Mouse (Mus musculus) intestine, embryonic 15.5 days (tissue): ENCODE measurements around the gene Igfbp5. TPM values are rescaled to one million over a fixed set of nuclear protein-coding genes. Genes with fewer than 3 reads are reported as not detected.
A peak's percentile ranks its signal among the peaks of the same experiment; 100 is the strongest.

ENCODE experiments used
- ATAC-seq: fragments of 200-750 bp; cut with Nextera tagmentation; 2 replicates; pipeline ENCODE4 v1.8.0; 2017; ENCODE audit warnings: moderate TSS enrichment, moderate library complexity
- H3K27ac ChIP-seq: fragments of 300-500 bp; sonication (generic); 2 replicates; pipeline ENCODE4 v1.5.1; 2015; ENCODE audit warnings: mild to moderate bottlenecking, inconsistent platforms
- H3K27me3 ChIP-seq: fragments of 300-500 bp; sonication (generic); replicated peaks from 2 replicates; pipeline ENCODE4 v1.6.1; 2015; ENCODE audit warnings: inconsistent platforms
- H3K36me3 ChIP-seq: fragments of 300-500 bp; sonication (generic); 2 replicates; pipeline ENCODE4 v1.6.1; 2015; ENCODE audit warnings: inconsistent platforms
- H3K4me1 ChIP-seq: fragments of 300-500 bp; sonication (generic); replicated peaks from 2 replicates; pipeline ENCODE4 v1.6.1; 2015; ENCODE audit warnings: inconsistent platforms
- H3K4me2 ChIP-seq: fragments of 300-500 bp; sonication (generic); replicated peaks from 2 replicates; pipeline ENCODE4 v1.6.1; 2015; ENCODE audit warnings: mild to moderate bottlenecking, inconsistent platforms
- H3K4me3 ChIP-seq: fragments of 300-500 bp; sonication (generic); replicated peaks from 2 replicates; pipeline ENCODE4 v1.5.1; 2015; ENCODE audit warnings: inconsistent platforms
- H3K9ac ChIP-seq: fragments of 300-500 bp; sonication (generic); 2 replicates; pipeline ENCODE4 v1.6.1; 2015; ENCODE audit warnings: inconsistent platforms
- H3K9me3 ChIP-seq: fragments of 300-500 bp; sonication (generic); 2 replicates; pipeline ENCODE4 v1.6.1; 2016; ENCODE audit warnings: inconsistent platforms
- WGBS: fragments of 180-500 bp; shearing (Covaris S2); methylation state at CpG from one replicate; pipeline ENCODE4 v1.1.7; 2015; 5-methylcytosine and 5-hydroxymethylcytosine counted together
- polyA plus RNA-seq: library from polyadenylated mRNA; unstranded; fragments of >200 nt; fragmentation: Nextera tagmentation; extraction: Ambion mirVana; gene quantifications from 2 replicates; pipeline ENCODE4 v1.2.1, GENCODE M21; 2015

The Igfbp5 gene
- polyA plus RNA-seq, 1 experiment from 2014 or later = 50.7 TPM

GRCm38 (mm10) chr1:72830485-72830884 lies 44.2 kb downstream of the Igfbp5 start:
- no peak overlapping the region for H3K4me3 ChIP-seq
- no peak overlapping the region for H3K9ac ChIP-seq
- H3K4me1 ChIP-seq = peaks cover 20% of the 10 kb centered on the region; the same call in 1 of the 2 replicates
- WGBS = 97% methylated on average over 2 of the region's 2 CpGs
- no peaks in the 10 kb centered on the region for H3K36me3 ChIP-seq
- H3K27me3 ChIP-seq = no peaks in the 10 kb centered on the region
- no peak for ATAC-seq
- H3K27ac ChIP-seq = no peak overlapping the region
- no peak overlapping the region for H3K4me2 ChIP-seq
- no peaks in the 10 kb centered on the region for H3K9me3 ChIP-seq

GRCm38 (mm10) chr1:72828843-72829242 lies 45.8 kb downstream of the Igfbp5 start:
- no peak for ATAC-seq
- H3K36me3 ChIP-seq = no peaks in the 10 kb centered on the region
- no peaks in the 10 kb centered on the region for H3K9me3 ChIP-seq
- 91% methylated on average over 5 of the region's 5 CpGs for WGBS
- H3K27ac ChIP-seq = no peak overlapping the region
- no peak overlapping the region for H3K4me2 ChIP-seq
- no peak overlapping the region for H3K4me3 ChIP-seq
- H3K4me1 ChIP-seq = peaks cover 33% of the 10 kb centered on the region; the same call in 1 of the 2 replicates
- peaks cover 7% of the 10 kb centered on the region; the same call in 1 of the 2 replicates for H3K27me3 ChIP-seq
- no peak overlapping the region for H3K9ac ChIP-seq

DNA sequence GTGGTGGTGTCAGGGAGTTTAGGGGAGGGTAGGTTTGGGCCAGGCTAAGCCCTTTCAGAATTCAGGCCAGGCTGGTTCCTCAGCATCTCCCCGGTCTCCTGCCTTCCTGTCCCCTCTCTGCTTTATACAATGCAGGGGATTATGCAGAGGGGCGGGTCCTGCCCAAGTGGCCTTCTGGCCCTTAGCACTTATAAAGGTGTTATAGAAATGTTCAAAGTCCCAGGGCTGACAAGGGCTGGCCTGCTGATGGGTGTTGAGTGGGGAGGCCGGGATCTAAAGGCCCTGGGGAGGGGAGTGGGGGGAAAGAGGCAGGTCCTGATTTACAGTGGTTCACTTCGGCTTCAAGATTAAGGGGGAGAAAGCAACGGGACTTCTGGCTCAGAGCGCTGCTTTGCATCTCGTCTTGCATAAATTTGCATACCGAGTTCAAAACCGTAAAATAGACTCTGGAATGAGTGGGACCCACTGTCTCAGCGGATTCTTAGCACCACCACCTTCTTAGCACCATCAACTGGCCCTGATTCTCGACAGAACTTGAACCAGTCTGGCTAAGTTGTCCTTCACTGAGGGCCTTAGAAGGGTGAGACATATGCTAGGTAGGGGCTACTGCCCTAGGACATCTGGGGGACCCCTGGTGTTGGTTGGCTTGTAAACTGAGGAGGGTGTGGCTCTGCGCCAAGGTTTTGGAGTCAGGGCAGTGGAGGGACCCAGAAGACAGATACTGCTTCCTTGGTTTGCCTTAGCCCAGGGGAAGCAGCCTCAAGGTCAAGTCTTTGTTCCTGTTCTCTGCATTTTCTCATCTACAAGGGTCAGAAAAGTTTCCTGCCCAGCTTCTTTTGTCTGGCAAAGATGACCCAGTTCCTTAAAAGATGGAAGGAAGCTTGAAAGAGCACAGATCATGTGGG lies 47.0 kb downstream of the Igfbp5 start:
- no peaks in the 10 kb centered on the region for H3K36me3 ChIP-seq
- peaks cover 7% of the 10 kb centered on the region; the same call in 1 of the 2 replicates for H3K27me3 ChIP-seq
- no peak; the same call in 1 of the 2 replicates for ATAC-seq
- no peak overlapping the region for H3K4me3 ChIP-seq
- peaks cover 34% of the 10 kb centered on the region; the same call in 1 of the 2 replicates for H3K4me1 ChIP-seq
- no peaks in the 10 kb centered on the region for H3K9me3 ChIP-seq
- peak overlapping the region; percentile 100 for H3K4me2 ChIP-seq
- WGBS = 40% methylated on average over 12 of the region's 12 CpGs
- no peak overlapping the region for H3K9ac ChIP-seq
- no peak overlapping the region for H3K27ac ChIP-seq

DNA sequence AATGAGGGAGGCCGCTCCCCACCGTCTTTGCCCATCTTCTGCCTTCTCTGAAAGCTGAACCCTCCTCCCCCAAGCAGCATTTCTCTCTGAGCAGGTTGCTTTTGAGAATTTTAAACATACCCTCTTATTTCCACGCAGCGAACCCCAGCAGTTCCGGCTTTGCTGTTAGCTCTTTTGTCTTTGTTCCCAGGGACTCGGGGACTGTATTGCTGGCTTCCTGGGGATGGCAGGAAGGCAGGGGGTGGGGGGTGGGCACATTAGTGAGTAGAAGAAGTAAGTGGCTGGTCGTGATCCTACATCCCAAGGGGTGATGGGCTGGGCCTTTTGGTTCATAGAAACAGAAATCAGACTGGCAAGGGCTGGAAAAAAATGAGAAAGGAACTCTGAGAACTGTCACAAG lies 47.8 kb downstream of the Igfbp5 start:
- Histone ChIP-seq H3K36me3 (no peaks in the 10 kb centered on the region), H3K9me3 (no peaks in the 10 kb centered on the region), H3K27ac (no peak overlapping the region), H3K4me3 (peak overlapping the region; percentile 69), H3K4me2 (peak overlapping the region; percentile 100), H3K9ac (no peak overlapping the region), H3K4me1 (peaks cover 31% of the 10 kb centered on the region; the same call in 1 of the 2 replicates), H3K27me3 (peaks cover 7% of the 10 kb centered on the region; the same call in 1 of the 2 replicates)
- ATAC-seq = no peak
- WGBS = 29% methylated on average over 7 of the region's 7 CpGs

- H3K9ac ChIP-seq = peak overlapping the region; percentile 20
- ATAC-seq = no peak
- no peaks in the 10 kb centered on the region for H3K9me3 ChIP-seq
- H3K4me3 ChIP-seq = peak overlapping the region; percentile 69
- H3K27ac ChIP-seq = no peak overlapping the region
- H3K4me2 ChIP-seq = peak overlapping the region; percentile 100
- peaks cover 31% of the 10 kb centered on the region; the same call in 1 of the 2 replicates for H3K4me1 ChIP-seq
- 26% methylated on average over 6 of the region's 6 CpGs for WGBS
- peaks cover 7% of the 10 kb centered on the region; the same call in 1 of the 2 replicates for H3K27me3 ChIP-seq
- H3K36me3 ChIP-seq = no peaks in the 10 kb centered on the region
Measured at GRCm38 (mm10) chr1:72826446-72826845, 48.2 kb downstream of the Igfbp5 start.

DNA sequence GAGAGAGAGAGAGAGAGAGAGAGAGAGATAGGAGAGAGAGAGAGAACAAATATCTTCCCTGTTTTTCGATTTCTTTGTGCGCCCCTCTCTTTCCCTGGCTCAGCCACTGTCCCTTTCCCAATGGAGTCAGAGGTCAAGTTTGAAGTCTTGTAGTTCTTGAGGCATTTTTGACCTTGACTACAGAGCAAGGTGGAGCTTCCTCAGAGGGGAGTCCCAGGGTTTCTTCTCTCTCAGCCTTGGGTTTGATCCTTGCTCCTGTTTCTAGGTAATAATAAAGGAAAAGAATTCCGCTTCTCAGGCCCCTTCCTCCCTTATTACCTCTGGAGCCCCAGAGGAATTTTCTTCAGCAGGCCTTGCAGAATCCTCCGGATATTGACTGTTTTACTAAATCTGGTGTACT lies 48.8 kb downstream of the Igfbp5 start:
- Histone ChIP-seq H3K4me3 (peak overlapping the region; percentile 69), H3K9ac (peak overlapping the region; percentile 20; the same call in 1 of the 2 replicates), H3K4me2 (peak overlapping the region; percentile 100), H3K36me3 (no peaks in the 10 kb centered on the region), H3K9me3 (no peaks in the 10 kb centered on the region), H3K27ac (no peak overlapping the region), H3K27me3 (peaks cover 7% of the 10 kb centered on the region; the same call in 1 of the 2 replicates), H3K4me1 (peaks cover 31% of the 10 kb centered on the region; the same call in 1 of the 2 replicates)
- WGBS = 33% methylated on average over 4 of the region's 4 CpGs
- no peak for ATAC-seq

GRCm38 (mm10) chr1:72825286-72825685 lies 49.4 kb downstream of the Igfbp5 start:
- H3K9me3 ChIP-seq = no peaks in the 10 kb centered on the region
- no peak overlapping the region for H3K27ac ChIP-seq
- peaks cover 31% of the 10 kb centered on the region; the same call in 1 of the 2 replicates for H3K4me1 ChIP-seq
- peak; percentile 27; the same call in 1 of the 2 replicates for ATAC-seq
- WGBS = under 1% methylated on average over 20 of the region's 20 CpGs
- H3K9ac ChIP-seq = peak overlapping the region; percentile 58
- peaks cover 7% of the 10 kb centered on the region; the same call in 1 of the 2 replicates for H3K27me3 ChIP-seq
- peak overlapping the region; percentile 100 for H3K4me2 ChIP-seq
- peak overlapping the region; percentile 69 for H3K4me3 ChIP-seq
- no peaks in the 10 kb centered on the region for H3K36me3 ChIP-seq

DNA sequence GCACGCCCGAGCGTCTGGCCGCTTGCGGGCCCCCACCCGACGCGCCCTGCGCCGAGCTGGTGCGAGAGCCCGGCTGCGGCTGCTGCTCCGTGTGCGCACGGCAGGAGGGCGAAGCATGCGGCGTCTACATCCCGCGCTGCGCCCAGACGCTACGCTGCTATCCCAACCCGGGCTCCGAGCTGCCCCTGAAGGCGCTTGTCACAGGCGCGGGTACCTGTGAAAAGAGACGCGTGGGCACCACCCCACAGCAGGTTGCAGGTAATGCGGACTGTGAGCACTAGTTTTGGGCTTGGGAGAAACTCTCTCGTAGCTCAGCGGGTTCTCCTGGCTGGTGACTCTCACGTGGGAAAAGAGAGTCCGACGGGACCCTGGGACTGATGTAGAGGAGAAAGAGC lies 50.0 kb downstream of the Igfbp5 start:
- no peaks in the 10 kb centered on the region for H3K9me3 ChIP-seq
- H3K4me2 ChIP-seq = peak overlapping the region; percentile 100
- peaks cover 31% of the 10 kb centered on the region; the same call in 1 of the 2 replicates for H3K4me1 ChIP-seq
- H3K27ac ChIP-seq = peak overlapping the region; percentile 27; the same call in 1 of the 2 replicates
- peak; percentile 69 for ATAC-seq
- H3K9ac ChIP-seq = peak overlapping the region; percentile 58
- peak overlapping the region; percentile 69 for H3K4me3 ChIP-seq
- H3K27me3 ChIP-seq = peaks cover 7% of the 10 kb centered on the region; the same call in 1 of the 2 replicates
- no peaks in the 10 kb centered on the region for H3K36me3 ChIP-seq
- WGBS = under 1% methylated on average over 37 of the region's 37 CpGs

DNA sequence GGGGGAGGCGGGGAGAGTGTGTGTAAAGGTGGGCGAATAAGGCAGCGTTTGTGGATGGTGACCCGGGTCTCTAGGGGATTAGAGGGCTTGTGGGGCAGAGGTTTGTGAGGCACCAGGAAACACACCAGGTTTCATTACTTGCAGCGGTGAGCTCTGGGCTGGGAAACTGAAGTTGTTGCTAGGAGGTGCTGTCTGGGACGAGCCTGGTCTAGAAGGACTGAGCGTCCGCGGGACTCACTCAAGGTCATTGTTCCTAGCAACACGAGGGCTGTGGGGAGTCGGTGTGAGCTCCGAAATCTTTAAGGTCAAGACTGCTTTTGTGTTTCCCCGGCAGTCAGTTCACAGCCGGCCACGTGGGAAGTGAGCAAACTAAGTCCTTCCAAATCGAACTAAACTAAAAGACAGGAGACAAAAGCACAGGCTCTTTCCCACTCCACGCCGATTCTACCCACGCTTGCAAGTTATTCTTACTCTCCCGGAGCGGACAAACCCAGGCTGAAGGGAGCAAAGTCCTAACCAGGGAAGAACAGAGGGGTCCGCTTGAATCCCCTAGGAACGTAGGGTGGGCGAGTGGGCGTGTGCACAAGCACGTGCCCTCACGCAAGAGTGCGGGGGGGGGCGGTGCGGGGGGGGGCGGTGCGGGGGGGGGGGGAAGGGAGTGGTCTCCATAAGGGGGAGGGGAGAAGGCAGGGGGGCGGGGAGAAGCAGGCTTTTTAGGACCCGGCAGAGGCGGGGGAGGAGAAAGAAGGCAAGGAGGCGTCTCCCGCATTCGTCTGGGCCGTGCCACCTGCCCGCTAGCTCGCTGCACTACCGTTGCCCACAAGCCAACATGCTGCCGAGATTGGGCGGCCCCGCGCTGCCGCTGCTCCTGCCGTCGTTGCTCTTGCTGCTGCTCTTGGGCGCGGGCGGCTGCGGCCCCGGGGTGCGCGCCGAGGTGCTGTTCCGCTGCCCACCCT lies 50.7 kb downstream of the Igfbp5 start, which contains the start of gene Igfbp2:
TSS of gene Igfbp2 (plus strand) at position 753 of the 956 bp plus-strand sequence.
- Histone ChIP-seq H3K4me1 (peaks cover 31% of the 10 kb centered on the region; the same call in 1 of the 2 replicates), H3K9me3 (no peaks in the 10 kb centered on the region), H3K36me3 (no peaks in the 10 kb centered on the region), H3K27ac (peak within 1 kb of the TSS; percentile 27; the same call in 1 of the 2 replicates), H3K4me2 (peak within 1 kb of the TSS; percentile 100), H3K27me3 (peaks cover 7% of the 10 kb centered on the region; the same call in 1 of the 2 replicates), H3K4me3 (peak within 1 kb of the TSS; percentile 69), H3K9ac (peak within 1 kb of the TSS; percentile 58)
- ATAC-seq = peak; percentile 75
- WGBS = 2% methylated on average over 48 of the region's 58 CpGs

DNA sequence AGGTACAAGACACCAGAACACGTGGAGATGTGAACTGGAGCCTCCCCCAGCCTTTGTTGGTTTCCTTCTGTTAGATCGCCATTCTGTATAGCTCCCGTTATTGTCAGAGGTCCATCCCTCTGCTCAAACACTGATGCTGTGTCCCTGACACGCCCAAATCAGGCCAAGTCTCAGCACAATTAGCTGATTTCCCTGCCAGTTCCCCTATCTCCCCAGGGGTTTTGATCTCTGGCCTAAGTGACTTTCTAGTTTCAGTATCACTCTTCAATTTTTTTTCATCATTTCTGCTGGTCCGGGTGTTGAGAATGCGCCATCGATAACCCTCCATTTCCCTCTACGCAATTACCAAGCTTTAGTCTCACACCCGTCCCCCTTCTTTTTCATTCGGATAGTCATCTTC lies 51.8 kb downstream of the Igfbp5 start:
- Histone ChIP-seq H3K9ac (no peak overlapping the region), H3K27ac (no peak overlapping the region), H3K9me3 (no peaks in the 10 kb centered on the region), H3K4me3 (no peak overlapping the region), H3K27me3 (peaks cover 7% of the 10 kb centered on the region; the same call in 1 of the 2 replicates), H3K4me1 (peaks cover 31% of the 10 kb centered on the region; the same call in 1 of the 2 replicates), H3K36me3 (no peaks in the 10 kb centered on the region), H3K4me2 (no peak overlapping the region)
- no peak for ATAC-seq
- 75% methylated on average over 10 of the region's 10 CpGs for WGBS

GRCm38 (mm10) chr1:72819995-72820394 lies 54.7 kb downstream of the Igfbp5 start:
- H3K27ac ChIP-seq = no peak overlapping the region
- no peak overlapping the region for H3K9ac ChIP-seq
- H3K9me3 ChIP-seq = no peaks in the 10 kb centered on the region
- peaks cover 6% of the 10 kb centered on the region; the same call in 1 of the 2 replicates for H3K27me3 ChIP-seq
- no peak for ATAC-seq
- 86% methylated on average over 6 of the region's 6 CpGs for WGBS
- H3K4me3 ChIP-seq = no peak overlapping the region
- peaks cover 10% of the 10 kb centered on the region; the same call in 1 of the 2 replicates for H3K4me1 ChIP-seq
- no peaks in the 10 kb centered on the region for H3K36me3 ChIP-seq
- no peak overlapping the region for H3K4me2 ChIP-seq
